Mouse (Mus musculus) thymus, adult 2 months (tissue): ENCODE data around the gene P2ry6.

Experiments
- CTCF ChIP-seq: fragments of 200-500 bp; IDR thresholded peaks from 2 replicates; pipeline ENCODE4 v1.5.1; 2012; ENCODE audit warnings: mild to moderate bottlenecking, control low read depth, low read length, moderate library complexity, borderline replicate concordance; ENCODE audit not compliant: control insufficient read depth, poor library complexity, insufficient read depth; ENCODE audit errors: extremely low read depth
- POLR2A ChIP-seq: fragments of 200-500 bp; IDR thresholded peaks from 2 replicates; pipeline ENCODE4 v1.6.1; 2012; ENCODE audit warnings: mild to moderate bottlenecking, low read length, control low read depth, moderate library complexity; ENCODE audit not compliant: control insufficient read depth, poor library complexity, insufficient read depth; ENCODE audit errors: extremely low read depth

DNA sequence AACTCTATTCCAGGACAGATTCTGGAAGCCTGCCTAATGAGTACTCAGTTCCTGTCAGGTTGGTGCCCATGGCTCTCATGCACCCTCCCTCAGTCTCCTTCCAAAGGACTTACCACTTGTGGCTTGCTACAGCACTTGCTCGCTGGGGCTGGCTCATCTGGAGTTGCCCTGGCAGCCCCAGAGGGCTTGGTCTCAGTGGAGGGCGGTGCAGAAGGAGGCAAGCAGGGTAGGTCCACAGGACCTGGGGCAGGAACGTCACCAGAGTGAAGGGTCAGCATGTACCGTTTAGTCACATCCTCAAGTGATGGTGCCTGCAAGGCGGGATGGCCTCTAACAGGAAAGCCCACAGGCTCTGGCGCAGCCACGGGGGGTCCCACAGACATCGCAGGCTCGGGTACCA lies 46.0 kb downstream of the P2ry6 start:
- TF ChIP-seq POLR2A: no peak
- TF ChIP-seq CTCF: no peak
